Mouse (Mus musculus) 416B (cell line): ENCODE results near the gene Pyroxd1.

Experiments
- DNase-seq: peaks from one replicate; pipeline ENCODE4 v3.0.0; 2011; ENCODE audit warnings: low read depth

Pyroxd1 gene

GRCm38 (mm10) chr6:142377081-142377480, 31.6 kb downstream of the Pyroxd1 start:
- DNase-seq = no peak

GRCm38 (mm10) chr6:142378576-142379330, 33.3 kb downstream of the Pyroxd1 start:
- no peak for DNase-seq

GRCm38 (mm10) chr6:142379961-142380360, 34.5 kb downstream of the Pyroxd1 start:
- peak; percentile 73 for DNase-seq

DNA sequence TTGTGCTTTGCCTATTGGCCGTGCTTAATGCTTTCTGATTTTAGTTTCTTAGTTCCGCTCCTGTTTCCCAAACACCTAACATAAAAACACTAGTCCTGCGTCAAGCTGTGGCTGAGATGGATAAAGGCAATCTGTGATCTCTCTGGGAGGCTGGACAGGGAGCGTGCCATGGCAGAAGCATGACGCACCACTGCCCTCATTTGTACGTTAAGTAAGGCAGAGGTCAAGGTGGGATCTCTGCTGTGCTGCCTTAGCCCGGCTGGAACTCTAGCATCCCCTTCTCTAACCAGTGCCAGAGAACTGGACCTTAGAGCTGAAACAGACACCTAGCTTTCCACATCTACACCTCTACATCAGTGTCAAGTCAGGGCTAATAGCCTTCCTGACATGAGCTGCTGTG, 36.2 kb downstream of the Pyroxd1 start:
- no peak for DNase-seq

DNA sequence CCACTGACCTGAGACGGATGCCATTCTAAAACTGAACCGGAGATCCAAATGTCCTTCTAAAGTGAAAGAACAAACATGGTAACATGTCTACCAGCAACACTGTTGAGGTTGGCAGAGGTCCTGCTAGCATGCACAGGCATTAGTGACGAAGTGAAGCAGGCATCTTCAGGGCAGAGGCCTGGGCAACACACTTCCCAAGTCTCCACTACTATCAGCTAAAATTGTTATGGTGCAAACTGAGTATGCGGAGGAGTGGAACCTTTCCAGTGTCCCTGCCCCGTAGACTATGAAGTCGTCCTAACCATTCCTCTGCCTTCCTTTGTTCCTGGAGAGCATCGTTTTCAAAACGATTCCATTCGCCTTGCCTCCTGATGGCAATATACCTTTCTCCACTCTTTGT, 39.1 kb downstream of the Pyroxd1 start:
- no peak for DNase-seq

DNA sequence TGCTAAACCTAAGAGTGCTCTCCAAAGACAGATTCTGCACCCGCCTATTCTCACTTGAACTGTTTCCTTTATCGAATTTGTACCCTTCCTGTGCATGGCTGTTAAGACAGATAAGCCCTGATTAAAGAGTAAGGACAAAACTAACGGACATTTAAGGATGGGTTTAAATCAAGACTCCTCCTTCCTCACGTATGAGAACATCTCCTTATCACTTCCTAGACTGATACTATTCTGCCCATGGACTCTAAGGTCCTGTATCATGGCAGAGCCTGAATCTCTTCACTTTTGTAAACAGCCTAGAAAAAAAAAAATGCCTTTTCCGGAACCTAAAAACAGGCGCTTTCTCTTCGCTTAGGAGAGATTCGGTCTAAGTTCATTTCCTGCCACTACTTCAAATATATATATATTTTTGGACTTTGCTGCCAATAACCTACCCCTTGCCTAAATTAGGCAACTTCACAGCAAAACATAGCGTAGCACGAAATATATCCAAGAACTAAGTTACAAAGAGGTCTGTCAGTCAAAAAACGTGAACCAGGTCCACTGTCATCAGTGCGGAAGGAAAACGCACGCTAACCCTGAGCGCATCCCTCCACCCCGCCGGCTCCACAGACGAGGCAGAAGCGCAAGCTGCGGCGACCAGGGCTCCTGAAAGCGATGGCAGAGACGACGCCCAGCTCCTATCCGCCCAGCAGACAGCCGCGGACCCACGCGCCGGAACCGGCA, 41.0 kb downstream of the Pyroxd1 start:
- peak; percentile 74 for DNase-seq

DNA sequence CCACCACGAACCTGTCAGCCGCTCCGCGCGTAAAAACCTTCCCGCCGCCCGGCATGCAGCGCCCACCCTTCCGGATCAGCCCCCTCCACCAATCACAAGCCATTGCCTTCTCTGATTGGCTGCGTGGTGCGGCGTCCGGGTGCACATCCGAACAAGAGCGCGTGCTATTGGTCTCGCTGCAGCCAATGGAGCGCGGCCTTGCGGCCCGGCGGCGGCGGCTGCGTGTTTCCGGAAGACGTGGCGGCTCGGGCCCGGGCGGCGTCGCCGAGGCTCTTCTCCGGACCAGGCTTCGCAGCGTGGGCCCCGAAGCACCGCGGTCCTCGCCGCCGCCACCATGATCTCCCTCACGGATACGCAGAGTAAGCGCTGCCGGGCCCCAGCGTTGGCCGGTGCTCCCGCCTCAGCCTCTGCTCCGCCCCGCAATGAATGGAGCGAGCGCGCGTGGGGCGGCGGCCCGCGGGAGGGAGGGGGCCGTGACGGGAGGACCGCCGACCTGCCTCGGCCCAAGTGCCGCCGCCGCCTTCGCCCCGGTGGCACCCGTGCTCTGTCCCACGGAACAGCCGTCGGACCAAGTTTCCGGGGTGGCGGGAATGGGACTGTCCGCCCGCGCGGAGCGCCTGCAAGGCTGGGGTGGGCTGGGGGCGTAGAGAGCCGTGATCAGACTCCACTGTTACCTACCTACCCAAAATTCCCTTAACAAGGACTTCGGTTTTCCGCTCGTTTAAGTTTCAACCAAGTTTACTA, 41.7 kb downstream of the Pyroxd1 start, which contains the start of the genes Recql and Golt1b:
Recql (minus strand) TSS at position 77 of the 744 bp plus-strand sequence.
Golt1b (plus strand) TSS at position 211 of the 744 bp plus-strand sequence.
- peak; percentile 98 for DNase-seq

- peak; percentile 31 for DNase-seq
These were observed 42.4 kb downstream of the Pyroxd1 start for GRCm38 (mm10) chr6:142387755-142388271.

GRCm38 (mm10) chr6:142389101-142389500, 43.6 kb downstream of the Pyroxd1 start:
- DNase-seq = peak; percentile 89

GRCm38 (mm10) chr6:142392312-142392711, 46.9 kb downstream of the Pyroxd1 start:
- no peak for DNase-seq

- DNase-seq = no peak
These were observed 49.2 kb downstream of the Pyroxd1 start for GRCm38 (mm10) chr6:142394669-142395068.

DNA sequence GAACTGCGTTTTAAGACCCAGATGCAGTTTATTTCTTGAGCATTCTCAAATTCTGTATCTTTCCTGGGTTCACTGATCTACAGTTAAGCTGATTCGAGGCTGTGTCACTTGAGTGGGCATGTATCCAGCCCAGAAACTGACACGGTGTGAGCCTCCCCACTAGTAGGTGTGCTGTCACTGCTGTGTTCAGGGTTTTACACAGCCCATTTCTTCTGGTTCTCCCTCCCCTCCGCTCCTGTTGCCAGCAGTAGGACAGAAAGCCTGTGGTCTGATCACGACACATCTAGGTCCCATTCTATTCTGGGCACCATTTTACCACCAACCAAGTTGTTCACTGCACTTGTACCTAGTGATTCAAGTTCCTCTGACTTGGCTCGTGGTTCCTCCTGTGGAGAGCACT, 50.3 kb downstream of the Pyroxd1 start:
- DNase-seq = no peak

- no peak for DNase-seq
These were observed 65.7 kb downstream of the Pyroxd1 start for GRCm38 (mm10) chr6:142411140-142411539.
